Mouse (Mus musculus): ENCODE measurements at regions not wholly inside any gene's neighbourhood (a gene's known extent, or its start where the extent isn't known, plus 50 kb on each side); places are given as distances from the start of the nearest gene placed in this dataset.

- TF ChIP-seq CTCF (IDR thresholded peaks at IDR 0.05 in 2 of 3, conservative IDR thresholded peaks at IDR 0.05 in 1 of 3; ENCODE audit: control insufficient read depth in 1 of 3, insufficient read depth in 1 of 3, low read depth in 2 of 3, low read length in 3 of 3, poor library complexity in 1 of 3, severe bottlenecking in 1 of 3) (no peak), ZC3H11A (IDR thresholded peaks at IDR 0.05; ENCODE audit: low read depth, low read length) (no peak), MXI1 (IDR thresholded peaks at IDR 0.05; ENCODE audit: low read depth, low read length) (no peak), CHD1 (IDR thresholded peaks at IDR 0.05; ENCODE audit: low read depth, low read length) (no peak), EP300 (IDR thresholded peaks at IDR 0.05; ENCODE audit: low read depth in 1 of 2, low read length in 2 of 2) (no peak), NELFE (IDR thresholded peaks at IDR 0.05; ENCODE audit: low read depth, low read length) (no peak), GATA1 (IDR thresholded peaks at IDR 0.05; ENCODE audit: low read depth, low read length) (no peak), KAT2A (conservative IDR thresholded peaks at IDR 0.05; ENCODE audit: low read depth, low read length) (no peak)
Observed at GRCm38 (mm10) chr8:35188531-35188930, 577.1 kb upstream of the Gm19410 start.
